Mouse (Mus musculus): ENCODE measurements at regions not wholly inside any gene's neighbourhood (a gene's known extent, or its start where the extent isn't known, plus 50 kb on each side); places are given as distances from the start of the nearest gene placed in this dataset.

DNA sequence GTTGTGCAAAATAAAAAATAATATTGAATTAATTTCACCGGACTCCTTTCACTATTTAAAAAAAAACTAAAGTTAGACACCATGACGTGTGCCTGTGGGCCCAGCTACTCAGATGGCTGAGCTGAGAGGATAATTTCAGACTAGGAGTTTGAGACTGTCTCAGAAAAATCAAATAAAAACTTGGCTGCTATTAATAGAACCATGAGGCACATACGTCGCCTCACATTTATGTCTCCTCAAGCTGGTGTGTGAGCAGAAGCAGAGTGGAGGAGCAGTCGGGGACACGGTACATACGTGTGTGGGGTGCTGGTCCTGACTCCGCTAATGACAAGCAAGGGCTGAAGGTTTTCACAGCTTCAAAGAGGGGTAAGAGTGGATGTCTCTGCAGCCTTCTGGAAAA lies 52.8 kb upstream of the Dmrtb1 start:
- no peaks in the 10 kb centered on the region for H3K36me3 ChIP-seq
- H3K27ac ChIP-seq: no peak overlapping the region
- no peak for ATAC-seq (replicated peaks; ENCODE audit: low FRiP score)
- no peak overlapping the region for H3K9ac ChIP-seq
- H3K9me3 ChIP-seq (replicated peaks): no peaks in the 10 kb centered on the region
- WGBS: 90% methylated on average over 8 of the region's 8 CpGs
- H3K4me3 ChIP-seq (replicated peaks): no peak overlapping the region
- peaks cover 19% of the 10 kb centered on the region for H3K4me1 ChIP-seq
- no peak overlapping the region for H3K4me2 ChIP-seq
- H3K27me3 ChIP-seq: peaks cover 12% of the 10 kb centered on the region; the same call in 1 of the 2 replicates

DNA sequence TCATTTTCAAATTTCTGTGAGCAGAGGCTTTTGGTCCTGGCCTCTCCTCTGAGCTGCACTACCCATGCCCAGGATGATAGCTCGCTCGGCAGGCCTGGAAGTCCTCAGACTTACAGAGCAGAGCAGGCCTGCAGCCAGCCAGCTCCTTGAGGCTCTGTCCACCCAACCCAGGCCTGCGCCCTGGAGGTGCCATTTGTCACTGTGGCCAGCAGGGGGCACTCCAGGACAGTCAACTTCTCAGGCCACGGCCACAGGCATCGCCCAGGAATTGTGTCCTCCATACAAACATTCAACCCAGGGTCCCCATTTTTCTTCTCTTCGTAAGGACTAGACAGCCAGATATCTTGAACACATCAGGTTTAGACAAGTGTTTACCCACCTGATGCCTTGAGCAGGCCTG lies 53.9 kb upstream of the Dmrtb1 start:
- no peaks in the 10 kb centered on the region for H3K36me3 ChIP-seq
- peaks cover 9% of the 10 kb centered on the region for H3K4me1 ChIP-seq
- H3K4me2 ChIP-seq: no peak overlapping the region
- H3K9me3 ChIP-seq (replicated peaks): no peaks in the 10 kb centered on the region
- peak; percentile 76; the same call in 1 of the 2 replicates for ATAC-seq (replicated peaks; ENCODE audit: low FRiP score)
- H3K27me3 ChIP-seq: peaks cover 12% of the 10 kb centered on the region; the same call in 1 of the 2 replicates
- no peak overlapping the region for H3K9ac ChIP-seq
- no peak overlapping the region for H3K27ac ChIP-seq
- no peak overlapping the region for H3K4me3 ChIP-seq (replicated peaks)
- 16% methylated on average over 6 of the region's 6 CpGs for WGBS

DNA sequence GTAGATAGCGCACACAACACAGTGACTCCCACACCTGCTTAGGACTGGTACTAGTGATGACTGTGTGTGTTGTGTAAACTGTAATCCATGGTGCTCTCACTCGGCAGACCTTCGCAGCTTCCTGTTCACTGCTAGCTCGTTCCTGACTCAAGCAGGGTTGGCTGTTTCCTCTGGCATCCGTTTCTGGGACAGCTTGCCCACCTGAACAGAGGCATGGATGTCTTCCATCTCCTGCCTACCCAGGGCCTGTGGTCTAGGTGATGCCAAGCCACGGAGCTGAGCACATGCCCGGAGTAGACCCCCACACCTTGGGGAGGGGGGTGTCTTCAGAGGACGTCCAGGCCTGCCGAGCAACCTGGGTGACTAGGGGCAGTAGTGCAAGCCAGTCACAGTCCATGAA lies 54.7 kb upstream of the Dmrtb1 start:
- no peak overlapping the region for H3K4me2 ChIP-seq
- H3K4me3 ChIP-seq (replicated peaks): no peak overlapping the region
- H3K9ac ChIP-seq: no peak overlapping the region
- no peaks in the 10 kb centered on the region for H3K9me3 ChIP-seq (replicated peaks)
- ATAC-seq (replicated peaks; ENCODE audit: low FRiP score): no peak; the same call in 1 of the 2 replicates
- H3K27me3 ChIP-seq: peaks cover 10% of the 10 kb centered on the region; the same call in 1 of the 2 replicates
- no peaks in the 10 kb centered on the region for H3K36me3 ChIP-seq
- 80% methylated on average over 9 of the region's 9 CpGs for WGBS
- no peak overlapping the region for H3K27ac ChIP-seq
- H3K4me1 ChIP-seq: peaks cover 5% of the 10 kb centered on the region

DNA sequence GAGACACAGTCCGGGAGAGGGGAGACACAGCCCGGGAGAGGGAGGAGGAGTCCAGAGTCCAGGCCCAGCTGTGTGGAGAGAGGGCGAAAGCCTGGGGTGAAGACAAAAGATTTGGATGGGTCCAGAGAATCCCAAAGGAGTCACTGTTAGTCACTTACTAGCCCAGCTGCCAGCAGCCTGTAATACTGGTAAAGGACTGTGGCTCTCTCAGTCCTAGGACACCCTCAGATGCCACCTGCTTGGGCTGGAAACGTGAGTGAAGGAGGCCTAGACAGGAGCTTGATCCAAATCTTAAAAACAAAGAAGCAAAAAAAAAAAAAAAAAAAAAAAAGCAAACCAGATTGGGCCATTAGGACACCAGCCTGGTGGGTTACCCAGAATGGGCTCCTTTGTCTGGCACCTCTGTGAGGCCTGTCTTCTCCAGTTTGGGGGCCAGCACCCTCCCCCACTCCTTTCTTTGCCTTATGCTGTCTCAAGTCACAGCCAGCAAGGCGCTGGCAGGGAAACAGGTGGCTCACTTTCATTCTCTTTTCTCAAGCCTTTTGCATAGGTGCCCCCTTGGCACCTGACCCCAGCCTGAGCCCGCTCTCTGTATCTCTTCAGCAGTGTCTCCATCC lies 55.9 kb upstream of the Dmrtb1 start:
- Histone ChIP-seq H3K27me3 (peaks cover under 1% of the 10 kb centered on the region; the same call in 1 of the 2 replicates), H3K4me3 (replicated peaks) (no peak overlapping the region), H3K9ac (no peak overlapping the region), H3K9me3 (replicated peaks) (no peaks in the 10 kb centered on the region), H3K4me2 (no peak overlapping the region), H3K4me1 (0 out of 2 replicates have a peak, but pooled peaks cover 2% of the 10 kb centered on the region), H3K27ac (no peak overlapping the region), H3K36me3 (no peaks in the 10 kb centered on the region)
- 74% methylated on average over 6 of the region's 6 CpGs for WGBS
- no peak for ATAC-seq (replicated peaks; ENCODE audit: low FRiP score)

DNA sequence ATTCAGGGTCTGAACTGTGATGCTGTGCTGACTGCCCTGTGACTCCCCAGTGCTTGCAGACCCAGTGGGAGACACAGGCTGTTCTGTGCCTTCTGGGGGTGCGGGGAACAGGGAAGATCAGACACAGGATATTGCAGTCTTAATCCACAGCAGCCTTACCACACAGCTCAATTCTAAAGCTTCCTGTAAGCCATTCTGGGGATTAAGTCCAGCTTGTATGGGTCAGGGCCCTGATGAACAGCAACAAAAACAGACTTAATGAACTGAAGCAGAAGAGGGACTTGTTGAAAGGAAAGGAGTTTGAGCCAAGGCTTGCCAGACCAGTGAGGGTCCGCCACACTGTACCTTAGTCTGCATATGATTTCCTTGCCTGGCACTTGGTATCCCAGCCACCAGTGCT lies 58.4 kb upstream of the Lrp8 start:
- ATAC-seq (replicated peaks; ENCODE audit: low FRiP score): no peak
- no peak overlapping the region for H3K9ac ChIP-seq
- no peaks in the 10 kb centered on the region for H3K36me3 ChIP-seq
- no peak overlapping the region for H3K27ac ChIP-seq
- H3K27me3 ChIP-seq: peaks cover 4% of the 10 kb centered on the region; the same call in 1 of the 2 replicates
- 72% methylated on average over 2 of the region's 2 CpGs for WGBS
- no peak overlapping the region for H3K4me2 ChIP-seq
- H3K9me3 ChIP-seq (replicated peaks): no peaks in the 10 kb centered on the region
- H3K4me3 ChIP-seq (replicated peaks): no peak overlapping the region
- 0 out of 2 replicates have a peak, but pooled peaks cover 2% of the 10 kb centered on the region for H3K4me1 ChIP-seq

DNA sequence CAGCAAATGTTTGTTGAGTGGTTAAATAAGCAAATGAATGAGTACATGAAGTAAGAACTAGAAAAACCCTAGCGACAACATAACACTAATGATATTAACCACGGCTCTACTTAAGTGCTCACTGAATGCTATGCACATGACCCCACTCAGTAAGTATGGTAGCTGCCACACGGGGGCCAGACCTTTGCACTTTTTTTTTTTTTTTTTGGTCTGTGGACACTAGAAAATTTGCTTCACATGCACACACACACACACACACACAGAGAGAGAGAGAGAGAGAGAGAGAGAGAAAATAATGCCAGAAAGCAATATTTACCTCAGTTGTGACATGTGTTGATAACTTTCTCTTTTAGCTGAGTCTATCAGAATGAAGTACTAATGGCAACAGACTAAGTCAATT lies 55.7 kb upstream of the Lrp8 start:
- no peak for ATAC-seq (replicated peaks; ENCODE audit: low FRiP score)
- Histone ChIP-seq H3K4me3 (replicated peaks) (no peak overlapping the region), H3K4me1 (peaks cover 12% of the 10 kb centered on the region; the same call in 1 of the 2 replicates), H3K9ac (no peak overlapping the region), H3K27me3 (peaks cover 4% of the 10 kb centered on the region; the same call in 1 of the 2 replicates), H3K36me3 (no peaks in the 10 kb centered on the region), H3K9me3 (replicated peaks) (no peaks in the 10 kb centered on the region), H3K4me2 (no peak overlapping the region), H3K27ac (no peak overlapping the region)
- 86% methylated on average over 3 of the region's 3 CpGs for WGBS

DNA sequence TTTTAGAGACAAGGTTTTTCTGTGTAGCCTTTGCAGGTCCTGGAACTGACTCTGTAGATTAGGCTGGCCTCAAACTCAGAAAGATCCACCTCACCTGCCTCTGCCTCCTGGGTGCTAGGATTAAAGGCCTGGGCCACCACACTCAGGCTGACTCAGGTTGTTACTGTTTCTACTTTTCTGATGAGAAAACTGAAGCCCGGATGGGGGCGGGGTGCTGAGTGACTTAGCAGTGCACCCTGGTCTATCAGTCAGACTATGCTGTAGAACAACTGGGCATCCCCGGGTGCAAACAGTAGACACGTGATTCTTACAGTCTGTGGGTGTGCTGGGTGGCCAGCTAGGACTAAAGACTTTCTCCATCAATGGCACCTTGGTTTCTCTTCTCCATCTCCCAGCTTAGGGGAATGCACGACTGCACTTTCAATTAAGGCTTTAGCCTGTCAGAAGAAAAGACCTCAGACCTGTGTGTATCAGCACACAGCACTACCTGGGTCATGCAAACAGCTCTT lies 55.1 kb upstream of the Lrp8 start:
- no peak for ATAC-seq (replicated peaks; ENCODE audit: low FRiP score)
- peaks cover 4% of the 10 kb centered on the region; the same call in 1 of the 2 replicates for H3K27me3 ChIP-seq
- no peaks in the 10 kb centered on the region for H3K9me3 ChIP-seq (replicated peaks)
- H3K27ac ChIP-seq: no peak overlapping the region
- 83% methylated on average over 5 of the region's 5 CpGs for WGBS
- no peak overlapping the region for H3K4me2 ChIP-seq
- no peaks in the 10 kb centered on the region for H3K36me3 ChIP-seq
- no peak overlapping the region for H3K4me3 ChIP-seq (replicated peaks)
- no peak overlapping the region for H3K9ac ChIP-seq
- H3K4me1 ChIP-seq: peaks cover 12% of the 10 kb centered on the region; the same call in 1 of the 2 replicates

DNA sequence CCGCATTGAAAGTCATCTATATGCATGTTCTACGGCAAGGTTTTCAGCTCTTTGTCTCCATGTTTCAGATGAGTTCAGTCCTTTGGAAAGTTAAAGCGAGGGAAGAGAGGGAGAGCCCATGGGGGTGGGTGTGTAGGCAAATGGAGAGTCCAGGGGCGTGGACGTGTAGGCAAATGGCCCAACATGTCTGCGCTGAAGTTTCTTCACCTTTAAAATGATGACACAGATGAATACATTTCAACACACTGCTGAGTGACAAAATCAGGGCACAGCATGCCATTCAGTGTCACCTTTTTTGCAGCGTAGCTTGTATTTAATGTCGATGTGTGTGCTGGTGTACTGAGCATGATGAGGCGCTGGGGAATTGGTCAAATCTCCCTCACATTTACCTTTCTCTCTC lies 54.6 kb upstream of the Lrp8 start:
- no peaks in the 10 kb centered on the region for H3K9me3 ChIP-seq (replicated peaks)
- H3K4me2 ChIP-seq: no peak overlapping the region
- WGBS: 83% methylated on average over 9 of the region's 9 CpGs
- no peak overlapping the region for H3K27ac ChIP-seq
- H3K27me3 ChIP-seq: peaks cover 4% of the 10 kb centered on the region; the same call in 1 of the 2 replicates
- H3K4me3 ChIP-seq (replicated peaks): no peak overlapping the region
- no peak overlapping the region for H3K9ac ChIP-seq
- H3K4me1 ChIP-seq: peaks cover 12% of the 10 kb centered on the region; the same call in 1 of the 2 replicates
- H3K36me3 ChIP-seq: no peaks in the 10 kb centered on the region
- ATAC-seq (replicated peaks; ENCODE audit: low FRiP score): no peak

DNA sequence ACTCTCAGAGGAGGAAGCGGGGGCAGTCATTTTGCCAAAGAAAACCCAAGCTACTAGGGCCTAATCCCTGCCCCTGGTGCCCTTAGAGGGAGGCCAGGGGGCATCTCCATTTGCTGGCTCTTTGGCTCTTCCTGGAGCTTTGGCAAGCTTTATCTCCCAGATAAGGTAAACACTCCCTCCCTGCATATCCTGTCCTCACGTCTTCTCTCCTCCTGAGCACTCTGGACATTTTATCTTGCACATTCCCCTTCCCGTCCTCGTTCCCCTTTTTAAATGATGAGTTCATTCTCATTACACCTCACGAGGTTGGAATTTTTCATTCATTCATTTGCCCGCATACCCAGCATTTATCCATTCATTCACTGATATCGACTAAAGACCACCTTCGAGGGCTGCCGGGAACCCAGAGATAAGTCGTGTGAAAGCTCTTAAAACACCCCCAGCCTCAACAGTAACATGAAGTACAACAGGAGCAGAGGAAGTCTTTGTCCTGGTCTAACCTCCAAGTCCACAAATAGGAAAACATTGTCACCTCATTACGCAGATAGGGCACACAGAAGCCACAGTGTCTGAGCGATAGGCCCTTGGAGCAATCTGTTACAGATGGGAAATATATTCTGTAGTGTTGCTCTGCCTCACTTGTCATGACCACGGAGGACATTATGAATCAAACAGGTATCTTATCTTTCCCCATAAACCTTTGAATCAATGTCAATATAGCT lies 54.0 kb upstream of the Lrp8 start:
- Histone ChIP-seq H3K4me2 (no peak overlapping the region), H3K27me3 (peaks cover 4% of the 10 kb centered on the region; the same call in 1 of the 2 replicates), H3K4me3 (replicated peaks) (no peak overlapping the region), H3K27ac (no peak overlapping the region), H3K9me3 (replicated peaks) (no peaks in the 10 kb centered on the region), H3K9ac (no peak overlapping the region), H3K4me1 (peaks cover 12% of the 10 kb centered on the region; the same call in 1 of the 2 replicates), H3K36me3 (no peaks in the 10 kb centered on the region)
- ATAC-seq (replicated peaks; ENCODE audit: low FRiP score): no peak
- WGBS: 72% methylated on average over 13 of the region's 13 CpGs

DNA sequence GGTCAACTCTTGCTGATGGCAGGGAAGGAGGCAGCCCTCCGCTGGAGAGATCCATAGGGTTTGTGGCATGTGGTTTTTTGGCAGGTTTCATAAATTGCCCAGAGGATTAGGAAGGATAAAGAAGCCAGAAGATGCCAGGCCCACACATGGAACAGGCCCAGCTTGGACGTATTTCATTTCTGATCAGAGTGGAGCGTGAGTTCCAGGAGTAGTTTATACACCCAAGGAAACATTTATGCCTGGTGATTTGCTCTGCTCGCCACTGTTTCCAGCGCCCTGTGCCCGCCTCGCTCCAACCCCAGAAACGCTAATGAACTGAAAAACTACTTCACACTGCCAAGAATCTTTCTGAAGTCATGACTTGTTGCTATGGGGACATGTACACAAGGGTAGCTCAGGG lies 53.0 kb upstream of the Lrp8 start:
- H3K27ac ChIP-seq: no peak overlapping the region
- H3K4me3 ChIP-seq (replicated peaks): no peak overlapping the region
- H3K27me3 ChIP-seq: 0 out of 2 replicates have a peak, but pooled peaks cover 4% of the 10 kb centered on the region
- no peaks in the 10 kb centered on the region for H3K36me3 ChIP-seq
- ATAC-seq (replicated peaks; ENCODE audit: low FRiP score): no peak
- H3K4me2 ChIP-seq: no peak overlapping the region
- H3K9ac ChIP-seq: no peak overlapping the region
- 87% methylated on average over 8 of the region's 8 CpGs for WGBS
- no peaks in the 10 kb centered on the region for H3K9me3 ChIP-seq (replicated peaks)
- H3K4me1 ChIP-seq: peaks cover 10% of the 10 kb centered on the region; the same call in 1 of the 2 replicates

DNA sequence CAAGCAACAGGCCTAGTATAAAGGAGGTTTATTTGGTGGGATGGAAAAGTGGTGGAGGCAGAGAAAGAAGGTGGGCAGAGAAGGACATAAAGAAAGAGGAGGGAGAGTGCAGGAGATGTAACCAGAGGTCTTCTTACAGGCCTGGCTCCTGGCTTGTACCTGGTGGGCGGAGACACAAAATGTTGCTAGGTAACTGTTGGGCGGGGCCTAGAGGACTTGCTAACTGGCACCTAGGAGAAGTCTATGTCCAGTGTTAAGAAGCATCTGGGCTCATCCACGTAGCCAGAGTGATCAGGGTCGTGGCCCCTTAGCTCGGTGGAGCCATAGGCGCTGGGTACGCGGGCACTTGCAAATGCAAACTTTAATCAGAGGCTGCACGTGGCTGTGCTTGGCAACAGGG lies 52.0 kb upstream of the Lrp8 start:
- ATAC-seq (replicated peaks; ENCODE audit: low FRiP score): peak; percentile 12; the same call in 1 of the 2 replicates
- no peaks in the 10 kb centered on the region for H3K9me3 ChIP-seq (replicated peaks)
- peaks cover 10% of the 10 kb centered on the region; the same call in 1 of the 2 replicates for H3K4me1 ChIP-seq
- H3K27ac ChIP-seq: no peak overlapping the region
- no peaks in the 10 kb centered on the region for H3K36me3 ChIP-seq
- no peak overlapping the region for H3K4me2 ChIP-seq
- no peak overlapping the region for H3K4me3 ChIP-seq (replicated peaks)
- 0 out of 2 replicates have a peak, but pooled peaks cover 4% of the 10 kb centered on the region for H3K27me3 ChIP-seq
- 45% methylated on average over 9 of the region's 9 CpGs for WGBS
- H3K9ac ChIP-seq: no peak overlapping the region

Measured in kidney, embryonic 15.5 days (tissue).